ENCODE assay signal across 8 mouse cellular contexts in genomic region chr1:133854421-133855273, GRCm38 (mm10). TPM values are rescaled to one million over a fixed set of nuclear protein-coding genes. Genes with fewer than 3 reads are reported as not detected.
DNase-seq lines count a peak whose midpoint lies in the region; ATAC-seq and TF ChIP-seq lines count a peak whose summit lies in the region.

No protein-coding gene starts in this region.

- TF ChIP-seq RAD21 in MEL (IDR thresholded peaks at IDR 0.05; ENCODE audit: low read depth, low read length) = no peak

- H3K4me1 ChIP-seq in cerebellum, adult 2 months (ENCODE audit: control insufficient read depth, insufficient read depth, low read length) = no peaks in the 10 kb centered on the region; the same call in 1 of the 2 replicates
- H3K4me1 ChIP-seq in MEL (ENCODE audit: control insufficient read depth in 1 of 2, insufficient read depth in 2 of 2, low read length in 2 of 2) = peaks cover 0 to 8% of the 10 kb centered on the region in 2 experiments; a peak in 1 of 4 replicates
- H3K4me1 ChIP-seq in forebrain, embryonic 16.5 days (replicated peaks; ENCODE audit: control insufficient read depth, insufficient read depth, low read length) = peaks cover 27% of the 10 kb centered on the region
- peaks cover 16% of the 10 kb centered on the region for H3K4me1 ChIP-seq in hindbrain, embryonic 16.5 days (ENCODE audit: control insufficient read depth, insufficient read depth, low read depth, low read length)
- H3K4me1 ChIP-seq in liver, embryonic 13.5 days (replicated peaks) = peaks cover 48% of the 10 kb centered on the region
- H3K4me1 ChIP-seq in neural tube, embryonic 12.5 days = peaks cover 31% of the 10 kb centered on the region

- no peak for TF ChIP-seq CTCF in cerebellum, adult 2 months (IDR thresholded peaks at IDR 0.05; ENCODE audit: borderline replicate concordance, insufficient read depth, low read depth, low read length)
- no peak for TF ChIP-seq CTCF in MEL (IDR thresholded peaks at IDR 0.05 in 2 of 3, conservative IDR thresholded peaks at IDR 0.05 in 1 of 3; ENCODE audit: control insufficient read depth in 1 of 3, insufficient read depth in 1 of 3, low read depth in 2 of 3, low read length in 3 of 3, poor library complexity in 1 of 3, severe bottlenecking in 1 of 3)

- peak overlapping the region; percentile 49 for H3K4me3 ChIP-seq in cerebellum, adult 2 months (replicated peaks; ENCODE audit: insufficient read depth, low read depth, low read length)
- no peak overlapping the region for H3K4me3 ChIP-seq in MEL (ENCODE audit: control insufficient read depth in 1 of 2, insufficient read depth in 1 of 2, low read depth in 2 of 2, low read length in 2 of 2)
- H3K4me3 ChIP-seq in forebrain, embryonic 16.5 days (replicated peaks; ENCODE audit: low read length) = peak overlapping the region; percentile 31
- H3K4me3 ChIP-seq in hindbrain, embryonic 16.5 days (ENCODE audit: low read length) = peak overlapping the region; percentile 30
- H3K4me3 ChIP-seq in liver, embryonic 13.5 days (replicated peaks) = peak overlapping the region; percentile 27
- peak overlapping the region; percentile 11; the same call in 1 of the 2 replicates for H3K4me3 ChIP-seq in neural tube, embryonic 12.5 days

- no peaks in the 10 kb centered on the region for H3K9me3 ChIP-seq in MEL (replicated peaks; ENCODE audit: insufficient read depth, low read length)
- H3K9me3 ChIP-seq in forebrain, embryonic 16.5 days (ENCODE audit: control insufficient read depth, low read length) = no peaks in the 10 kb centered on the region
- H3K9me3 ChIP-seq in hindbrain, embryonic 16.5 days (ENCODE audit: control insufficient read depth, low read length) = no peaks in the 10 kb centered on the region
- no peaks in the 10 kb centered on the region for H3K9me3 ChIP-seq in liver, embryonic 13.5 days (replicated peaks)
- no peaks in the 10 kb centered on the region for H3K9me3 ChIP-seq in neural tube, embryonic 12.5 days

- peaks cover 0 to 6% of the 10 kb centered on the region in 2 experiments; a peak in 1 of 4 replicates for H3K36me3 ChIP-seq in MEL (ENCODE audit: control insufficient read depth in 1 of 2, insufficient read depth in 2 of 2, low read length in 2 of 2)
- H3K36me3 ChIP-seq in forebrain, embryonic 16.5 days (ENCODE audit: control insufficient read depth, insufficient read depth) = no peaks in the 10 kb centered on the region
- no peaks in the 10 kb centered on the region for H3K36me3 ChIP-seq in hindbrain, embryonic 16.5 days (ENCODE audit: control insufficient read depth, insufficient read depth, low read length)
- no peaks in the 10 kb centered on the region for H3K36me3 ChIP-seq in liver, embryonic 13.5 days
- no peaks in the 10 kb centered on the region for H3K36me3 ChIP-seq in neural tube, embryonic 12.5 days

- H3K9ac ChIP-seq in MEL (ENCODE audit: control insufficient read depth, low read depth, low read length, poor library complexity, severe bottlenecking) = no peak overlapping the region
- H3K9ac ChIP-seq in forebrain, embryonic 16.5 days (replicated peaks; ENCODE audit: low read depth, low read length) = peak overlapping the region; percentile 41; the same call in 1 of the 2 replicates
- H3K9ac ChIP-seq in hindbrain, embryonic 16.5 days (ENCODE audit: low read depth, low read length) = peak overlapping the region; percentile 39; the same call in 1 of the 2 replicates
- 0 out of 2 replicates have a peak overlapping the region, but pooled peaks have one; percentile 12 for H3K9ac ChIP-seq in liver, embryonic 13.5 days
- H3K9ac ChIP-seq in neural tube, embryonic 12.5 days = no peak overlapping the region

- peak overlapping the region; percentile 47 for H3K4me2 ChIP-seq in forebrain, embryonic 16.5 days (ENCODE audit: low read length)
- H3K4me2 ChIP-seq in hindbrain, embryonic 16.5 days (ENCODE audit: low read length) = peak overlapping the region; percentile 60
- H3K4me2 ChIP-seq in liver, embryonic 13.5 days = peak overlapping the region; percentile 49
- peak overlapping the region; percentile 49 for H3K4me2 ChIP-seq in neural tube, embryonic 12.5 days (replicated peaks)

- peak; percentile 65 for ATAC-seq in forebrain, embryonic 16.5 days
- ATAC-seq in hindbrain, embryonic 16.5 days = peak; percentile 53; the same call in 1 of the 2 replicates
- ATAC-seq in liver, embryonic 13.5 days (ENCODE audit: low read depth) = no peak
- ATAC-seq in neural tube, embryonic 12.5 days (ENCODE audit: low FRiP score, low read depth) = no peak

- no peak for TF ChIP-seq POLR2A in cerebellum, adult 2 months (IDR thresholded peaks at IDR 0.05; ENCODE audit: borderline replicate concordance, insufficient read depth, low read length)
- no peak for TF ChIP-seq POLR2A in MEL (IDR thresholded peaks at IDR 0.05; ENCODE audit: control insufficient read depth in 1 of 2, insufficient read depth in 1 of 2, low read depth in 1 of 2, low read length in 2 of 2, poor library complexity in 1 of 2)

- TF ChIP-seq EP300 in MEL (IDR thresholded peaks at IDR 0.05; ENCODE audit: low read depth in 1 of 2, low read length in 2 of 2) = no peak

- DNase-seq in cerebellum, adult 2 months = peak; percentile 32 to 38
- no peak for DNase-seq in cerebellum, adult 9-11 months
- DNase-seq in MEL (ENCODE audit: low read depth, low spot score) = no peak
- DNase-seq in liver, embryonic 13.5 days = no peak
- no peak for DNase-seq in spleen, postnatal 36 days (ENCODE audit: low spot score in 2 of 2)

- WGBS in cerebellum, adult 2 months = 3% methylated on average over 17 of the region's 17 CpGs
- WGBS in forebrain, embryonic 16.5 days = 1% methylated on average over 17 of the region's 17 CpGs
- 2% methylated on average over 17 of the region's 17 CpGs for WGBS in hindbrain, embryonic 16.5 days
- WGBS in liver, embryonic 13.5 days (ENCODE audit: insufficient replicate concordance) = 9% methylated on average over 17 of the region's 17 CpGs
- WGBS in neural tube, embryonic 12.5 days = 4% methylated on average over 17 of the region's 17 CpGs

- H3K27ac ChIP-seq in cerebellum, adult 2 months (ENCODE audit: insufficient read depth, low read length) = no peak overlapping the region
- no peak overlapping the region for H3K27ac ChIP-seq in MEL (ENCODE audit: control insufficient read depth, low read depth, low read length)
- no peak overlapping the region for H3K27ac ChIP-seq in forebrain, embryonic 16.5 days (ENCODE audit: low read length)
- peak overlapping the region; percentile 45; the same call in 1 of the 2 replicates for H3K27ac ChIP-seq in hindbrain, embryonic 16.5 days (ENCODE audit: low read depth, low read length)
- no peak overlapping the region for H3K27ac ChIP-seq in liver, embryonic 13.5 days
- no peak overlapping the region for H3K27ac ChIP-seq in neural tube, embryonic 12.5 days

- no peaks in the 10 kb centered on the region for H3K79me2 ChIP-seq in MEL (ENCODE audit: control insufficient read depth, insufficient read depth, low read length, poor library complexity)

- H3K27me3 ChIP-seq in cerebellum, adult 2 months (ENCODE audit: control insufficient read depth, insufficient read depth, low read length) = no peaks in the 10 kb centered on the region
- H3K27me3 ChIP-seq in MEL (ENCODE audit: control insufficient read depth in 1 of 2, insufficient read depth in 2 of 2, low read length in 2 of 2) = peaks cover 4 to 11% of the 10 kb centered on the region in 2 experiments
- H3K27me3 ChIP-seq in forebrain, embryonic 16.5 days (replicated peaks; ENCODE audit: control insufficient read depth, insufficient read depth, low read length) = no peaks in the 10 kb centered on the region; the same call in 1 of the 2 replicates
- no peaks in the 10 kb centered on the region for H3K27me3 ChIP-seq in hindbrain, embryonic 16.5 days (replicated peaks; ENCODE audit: control insufficient read depth, insufficient read depth, low read length)
- H3K27me3 ChIP-seq in liver, embryonic 13.5 days = peaks cover 65% of the 10 kb centered on the region
- no peaks in the 10 kb centered on the region; the same call in 1 of the 2 replicates for H3K27me3 ChIP-seq in neural tube, embryonic 12.5 days (replicated peaks)

TF ChIP-seq in MEL, 35 proteins besides CTCF, POLR2A, EP300 and RAD21:
- TF ChIP-seq ZNF384 (IDR thresholded peaks at IDR 0.05; ENCODE audit: low read depth, low read length) = peak; percentile 60; the same call in 1 of the 2 replicates
- TF ChIP-seq USF2 (IDR thresholded peaks at IDR 0.05; ENCODE audit: borderline replicate concordance in 1 of 2, insufficient read depth in 1 of 2, low read depth in 1 of 2, low read length in 2 of 2) = no peak

RNA-seq across cellular contexts. Expression of gene Optc, which starts 53.2 kb away (rescaled TPM):
- 2.2 and 2.4 TPM in 2 replicates for polyA plus RNA-seq in cerebellum, adult 2 months (2012; rRNA removed)
- total RNA-seq in MEL (2012; rRNA removed) = 0.23 and 0.27 TPM in 2 replicates
- polyA plus RNA-seq in MEL (2012; ENCODE audit: insufficient read depth in 1 of 2, insufficient read length in 2 of 2, low read depth in 1 of 2, low replicate concordance in 2 of 2, missing spikeins in 1 of 2) = under 1 TPM in 1 of 2 experiments, not detected in 1; 0.53 TPM
- polyA plus RNA-seq in forebrain, embryonic 16.5 days (2015; fragmentation: Nextera tagmentation; extraction: Ambion mirVana) = 1.7 and 2.2 TPM in 2 replicates
- polyA plus RNA-seq in hindbrain, embryonic 16.5 days (2015; fragmentation: Nextera tagmentation; extraction: Ambion mirVana) = 4.0 and 4.1 TPM in 2 replicates
- 0.07 and 0.22 TPM in 2 replicates for polyA plus RNA-seq in liver, embryonic 13.5 days (2015; fragmentation: Nextera tagmentation; extraction: Ambion mirVana)
- polyA plus RNA-seq in neural tube, embryonic 12.5 days (2016; fragmentation: Nextera tagmentation; extraction: Ambion mirVana) = 2.1 and 2.9 TPM in 2 replicates

RNA-seq across cellular contexts. Expression of gene Atp2b4, which starts 53.8 kb away (rescaled TPM):
- 18.7 and 19.8 TPM in 2 replicates for polyA plus RNA-seq in cerebellum, adult 2 months (2012; rRNA removed)
- total RNA-seq in MEL (2012; rRNA removed) = 21.1 and 22.9 TPM in 2 replicates
- 10 to 100 TPM in 1 of 2 experiments, not detected in 1; 18.8 TPM for polyA plus RNA-seq in MEL (2012; ENCODE audit: insufficient read depth in 1 of 2, insufficient read length in 2 of 2, low read depth in 1 of 2, low replicate concordance in 2 of 2, missing spikeins in 1 of 2)
- 9.3 and 11.1 TPM in 2 replicates for polyA plus RNA-seq in forebrain, embryonic 16.5 days (2015; fragmentation: Nextera tagmentation; extraction: Ambion mirVana)
- polyA plus RNA-seq in hindbrain, embryonic 16.5 days (2015; fragmentation: Nextera tagmentation; extraction: Ambion mirVana) = 13.6 and 14.7 TPM in 2 replicates
- 27.5 and 28.8 TPM in 2 replicates for polyA plus RNA-seq in liver, embryonic 13.5 days (2015; fragmentation: Nextera tagmentation; extraction: Ambion mirVana)
- 8.6 and 10.2 TPM in 2 replicates for polyA plus RNA-seq in neural tube, embryonic 12.5 days (2016; fragmentation: Nextera tagmentation; extraction: Ambion mirVana)

Comparison
In these comparisons a context has a peak if more than half of its experiments do, and no peak if none do; other contexts are left out.
1. DNase-seq: peak in cerebellum, adult 2 months (2 of 2); none in cerebellum, adult 9-11 months (single experiment), MEL (single experiment), liver, embryonic 13.5 days (single experiment) and spleen, postnatal 36 days (0 of 2).
2. H3K4me3 ChIP-seq: peak in cerebellum, adult 2 months (single experiment), forebrain, embryonic 16.5 days (single experiment), hindbrain, embryonic 16.5 days (single experiment), liver, embryonic 13.5 days (single experiment) and neural tube, embryonic 12.5 days (single experiment); none in MEL (0 of 2).
3. H3K9ac ChIP-seq: peak in forebrain, embryonic 16.5 days (single experiment), hindbrain, embryonic 16.5 days (single experiment) and liver, embryonic 13.5 days (single experiment); none in MEL (single experiment) and neural tube, embryonic 12.5 days (single experiment).
4. ATAC-seq: peak in forebrain, embryonic 16.5 days (single experiment) and hindbrain, embryonic 16.5 days (single experiment); none in liver, embryonic 13.5 days (single experiment) and neural tube, embryonic 12.5 days (single experiment).
5. Peak in every context shown above with its lines, with median percentiles within 50 percentile points of each other: H3K4me2 ChIP-seq.